Mouse (Mus musculus) mouse trophoblast stem cell (cell line): ENCODE measurements around the gene Tmem107.

Source experiments
- in situ Hi-C, 2 experiments: fragments of 300-500 bp; cut with MseI, MboI; formaldehyde crosslinking; loops; 2 replicates in 1 of 2; 3 replicates in 1 of 2; pipeline ENCODE4 v1.15.1; 2025

Tmem107 gene

GRCm38 (mm10) chr11:69070590-69071222 is at the start of gene Tmem107:
Tmem107 (plus strand) TSS chr11:69070806.
- in situ Hi-C loops: no loop called here

- in situ Hi-C loops: no loop called here
Observed at GRCm38 (mm10) chr11:69026562-69026961, 44.0 kb upstream of the Tmem107 start.

- in situ Hi-C loops: no loop called here
Observed at GRCm38 (mm10) chr11:69028805-69029204, 41.8 kb upstream of the Tmem107 start.

GRCm38 (mm10) chr11:69033552-69033951 is 37.1 kb upstream of the Tmem107 start:
- in situ Hi-C loops: no loop called here

- in situ Hi-C loops: no loop called here
Observed at GRCm38 (mm10) chr11:69034585-69034984, 36.0 kb upstream of the Tmem107 start.

- in situ Hi-C loops: no loop called here
Observed at GRCm38 (mm10) chr11:69035411-69035810, 35.2 kb upstream of the Tmem107 start.

GRCm38 (mm10) chr11:69035849-69036248 is 34.8 kb upstream of the Tmem107 start:
- in situ Hi-C loops: no loop called here

GRCm38 (mm10) chr11:69036486-69037230 is 33.9 kb upstream of the Tmem107 start:
- in situ Hi-C loops: no loop called here

- in situ Hi-C loops: no loop called here
Observed at GRCm38 (mm10) chr11:69037231-69038061, 33.2 kb upstream of the Tmem107 start.

GRCm38 (mm10) chr11:69038173-69038572 is 32.4 kb upstream of the Tmem107 start:
- in situ Hi-C loops: no loop called here

- in situ Hi-C loops: no loop called here
Observed at GRCm38 (mm10) chr11:69045531-69046394, 24.8 kb upstream of the Tmem107 start, which contains the start of gene Aurkb. Aurkb (plus strand) TSS chr11:69045647.

GRCm38 (mm10) chr11:69046395-69046774 is 24.2 kb upstream of the Tmem107 start:
- in situ Hi-C loops: no loop called here

GRCm38 (mm10) chr11:69047592-69047991 is 23.0 kb upstream of the Tmem107 start:
- in situ Hi-C loops: no loop called here

GRCm38 (mm10) chr11:69048151-69048550 is 22.5 kb upstream of the Tmem107 start:
- in situ Hi-C loops: no loop called here

- in situ Hi-C loops: no loop called here
Observed at GRCm38 (mm10) chr11:69050748-69051147, 19.9 kb upstream of the Tmem107 start.

GRCm38 (mm10) chr11:69051771-69052170 is 18.8 kb upstream of the Tmem107 start:
- in situ Hi-C loops: no loop called here

- in situ Hi-C loops: no loop called here
Observed at GRCm38 (mm10) chr11:69052824-69053421, 17.7 kb upstream of the Tmem107 start.

GRCm38 (mm10) chr11:69053848-69054247 is 16.8 kb upstream of the Tmem107 start:
- in situ Hi-C loops: no loop called here

GRCm38 (mm10) chr11:69058265-69058664 is 12.3 kb upstream of the Tmem107 start:
- in situ Hi-C loops: no loop called here

GRCm38 (mm10) chr11:69058729-69059356 is 11.8 kb upstream of the Tmem107 start:
- in situ Hi-C loops: no loop called here
